Mouse (Mus musculus) heart, postnatal 0 days (tissue): ENCODE results near the gene St6galnac1.

Experiments
- CTCF ChIP-seq: IDR thresholded peaks from 2 replicates; pipeline ENCODE4 v1.5.1; 2016; ENCODE audit warnings: antibody characterized with exemption, control low read depth, low read depth
- EP300 ChIP-seq: IDR thresholded peaks from 2 replicates; pipeline ENCODE4 v1.6.1; 2016; ENCODE audit warnings: antibody characterized with exemption, low read depth

DNA sequence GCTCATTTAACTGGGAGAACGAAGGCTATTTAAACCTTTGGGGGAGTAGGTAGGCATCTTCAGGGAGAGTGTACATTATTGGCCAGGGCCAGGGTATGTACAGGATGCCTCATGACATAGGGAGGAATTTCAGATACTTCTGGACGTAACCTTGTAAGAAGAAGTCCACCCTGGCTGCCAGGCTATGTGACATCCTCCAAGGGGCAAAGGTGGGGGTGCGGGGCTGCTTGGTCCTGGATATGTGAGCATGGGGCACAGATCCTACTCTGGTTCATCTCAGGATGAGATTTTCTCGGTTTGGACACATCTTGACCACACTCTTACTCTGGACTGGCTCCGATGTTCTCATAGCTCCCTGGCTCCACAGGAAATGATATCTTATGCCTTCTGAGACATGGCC, 52.2 kb downstream of the St6galnac1 start:
- TF ChIP-seq EP300 (no peak), CTCF (no peak)
